Mouse (Mus musculus) forebrain, embryonic 16.5 days (tissue): ENCODE measurements at regions not wholly inside any gene's neighbourhood (a gene's known extent, or its start where the extent isn't known, plus 50 kb on each side); places are given as distances from the start of the nearest gene placed in this dataset.

Experiments used
- ATAC-seq: fragments of 200-750 bp; cut with Nextera tagmentation; 2 replicates; pipeline ENCODE4 v1.8.0; 2017; ENCODE audit warnings: mild to moderate bottlenecking, moderate library complexity
- H3K27ac ChIP-seq: fragments of 300-500 bp; sonication (generic); 2 replicates; pipeline ENCODE4 v1.5.1; 2014; ENCODE audit warnings: low read length, control low read depth
- H3K27me3 ChIP-seq: fragments of 300-500 bp; sonication (generic); replicated peaks from 2 replicates; pipeline ENCODE4 v1.6.1; 2014; ENCODE audit warnings: low read length; ENCODE audit not compliant: control insufficient read depth, insufficient read depth
- H3K36me3 ChIP-seq: fragments of 300-500 bp; sonication (generic); 2 replicates; pipeline ENCODE4 v1.6.1; 2014; ENCODE audit not compliant: control insufficient read depth, insufficient read depth
- H3K4me1 ChIP-seq: fragments of 300-500 bp; sonication (generic); replicated peaks from 2 replicates; pipeline ENCODE4 v1.6.1; 2014; ENCODE audit warnings: low read length; ENCODE audit not compliant: control insufficient read depth, insufficient read depth
- H3K4me2 ChIP-seq: fragments of 300-500 bp; sonication (generic); 2 replicates; pipeline ENCODE4 v1.6.1; 2014; ENCODE audit warnings: mild to moderate bottlenecking, low read length, control low read depth
- H3K4me3 ChIP-seq: fragments of 300-500 bp; sonication (generic); replicated peaks from 2 replicates; pipeline ENCODE4 v1.5.1; 2014; ENCODE audit warnings: mild to moderate bottlenecking, low read length, control low read depth
- H3K9ac ChIP-seq: fragments of 300-500 bp; sonication (generic); replicated peaks from 2 replicates; pipeline ENCODE4 v1.6.1; 2014; ENCODE audit warnings: low read depth, low read length, control low read depth
- H3K9me3 ChIP-seq: fragments of 300-500 bp; sonication (generic); 2 replicates; pipeline ENCODE4 v1.6.1; 2016; ENCODE audit warnings: low read length; ENCODE audit not compliant: control insufficient read depth
- WGBS: fragments of 180-500 bp; shearing (Covaris S2); extraction: QIAGEN DNeasy Blood & Tissue Kit; methylation state at CpG from one replicate; pipeline ENCODE4 v1.1.7; 2014; 5-methylcytosine and 5-hydroxymethylcytosine counted together

GRCm38 (mm10) chr2:159598080-159598479 is 735.9 kb downstream of the Gm826 start:
- H3K4me3 ChIP-seq, result no peak overlapping the region
- no peaks in the 10 kb centered on the region for H3K4me1 ChIP-seq
- ATAC-seq, result no peak
- H3K27ac ChIP-seq, result no peak overlapping the region
- H3K27me3 ChIP-seq, result no peaks in the 10 kb centered on the region
- 75% methylated on average over 3 of the region's 3 CpGs for WGBS
- H3K9me3 ChIP-seq, result no peaks in the 10 kb centered on the region
- no peak overlapping the region for H3K4me2 ChIP-seq
- no peaks in the 10 kb centered on the region for H3K36me3 ChIP-seq
- H3K9ac ChIP-seq, result no peak overlapping the region

GRCm38 (mm10) chr2:159607191-159607590 is 726.8 kb downstream of the Gm826 start:
- Histone ChIP-seq H3K27ac (no peak overlapping the region), H3K27me3 (no peaks in the 10 kb centered on the region), H3K4me2 (no peak overlapping the region), H3K36me3 (no peaks in the 10 kb centered on the region), H3K4me3 (no peak overlapping the region), H3K4me1 (no peaks in the 10 kb centered on the region), H3K9me3 (no peaks in the 10 kb centered on the region), H3K9ac (no peak overlapping the region)
- no peak for ATAC-seq
- 40% methylated on average over 3 of the region's 3 CpGs for WGBS

GRCm38 (mm10) chr2:159610451-159610850 is 723.5 kb downstream of the Gm826 start:
- no peaks in the 10 kb centered on the region for H3K9me3 ChIP-seq
- H3K4me1 ChIP-seq, result no peaks in the 10 kb centered on the region
- no peaks in the 10 kb centered on the region for H3K36me3 ChIP-seq
- H3K4me2 ChIP-seq, result no peak overlapping the region
- 88% methylated on average over 4 of the region's 4 CpGs for whole genome bisulfite sequencing
- H3K9ac ChIP-seq, result no peak overlapping the region
- no peaks in the 10 kb centered on the region for H3K27me3 ChIP-seq
- H3K4me3 ChIP-seq, result no peak overlapping the region
- ATAC-seq, result no peak
- H3K27ac ChIP-seq, result no peak overlapping the region

- H3K36me3 ChIP-seq, result no peaks in the 10 kb centered on the region
- no peak overlapping the region for H3K27ac ChIP-seq
- no peak for ATAC-seq
- H3K9me3 ChIP-seq, result no peaks in the 10 kb centered on the region
- H3K9ac ChIP-seq, result no peak overlapping the region
- H3K27me3 ChIP-seq, result no peaks in the 10 kb centered on the region
- WGBS, result 82% methylated on average over 4 of the region's 4 CpGs
- no peaks in the 10 kb centered on the region for H3K4me1 ChIP-seq
- no peak overlapping the region for H3K4me3 ChIP-seq
- no peak overlapping the region for H3K4me2 ChIP-seq
Observed at GRCm38 (mm10) chr2:159616685-159617084, 717.3 kb downstream of the Gm826 start.

GRCm38 (mm10) chr2:159621261-159621660 is 712.7 kb downstream of the Gm826 start:
- no peaks in the 10 kb centered on the region for H3K36me3 ChIP-seq
- no peak overlapping the region for H3K4me2 ChIP-seq
- whole genome bisulfite sequencing, result 92% methylated on average over 6 of the region's 6 CpGs
- no peak for ATAC-seq
- no peak overlapping the region for H3K27ac ChIP-seq
- no peaks in the 10 kb centered on the region for H3K27me3 ChIP-seq
- H3K4me3 ChIP-seq, result no peak overlapping the region
- no peak overlapping the region for H3K9ac ChIP-seq
- H3K4me1 ChIP-seq, result no peaks in the 10 kb centered on the region
- no peaks in the 10 kb centered on the region for H3K9me3 ChIP-seq

GRCm38 (mm10) chr2:159622141-159622669 is 711.8 kb downstream of the Gm826 start:
- WGBS, result 54% methylated on average over 5 of the region's 5 CpGs
- Histone ChIP-seq H3K27me3 (no peaks in the 10 kb centered on the region), H3K4me1 (no peaks in the 10 kb centered on the region), H3K9me3 (no peaks in the 10 kb centered on the region), H3K4me2 (no peak overlapping the region), H3K9ac (no peak overlapping the region), H3K27ac (no peak overlapping the region), H3K36me3 (no peaks in the 10 kb centered on the region), H3K4me3 (no peak overlapping the region)
- no peak for ATAC-seq

GRCm38 (mm10) chr2:159625306-159625705 is 708.7 kb downstream of the Gm826 start:
- Histone ChIP-seq H3K4me1 (no peaks in the 10 kb centered on the region), H3K27ac (no peak overlapping the region), H3K9me3 (no peaks in the 10 kb centered on the region), H3K27me3 (no peaks in the 10 kb centered on the region), H3K9ac (no peak overlapping the region), H3K36me3 (no peaks in the 10 kb centered on the region), H3K4me2 (no peak overlapping the region), H3K4me3 (no peak overlapping the region)
- 63% methylated on average over 1 of the region's 1 CpGs for WGBS
- ATAC-seq, result no peak

- no peak for ATAC-seq
- H3K9me3 ChIP-seq, result no peaks in the 10 kb centered on the region
- H3K9ac ChIP-seq, result no peak overlapping the region
- no peak overlapping the region for H3K4me2 ChIP-seq
- no peak overlapping the region for H3K4me3 ChIP-seq
- no peak overlapping the region for H3K27ac ChIP-seq
- WGBS, result 62% methylated on average over 4 of the region's 4 CpGs
- H3K36me3 ChIP-seq, result no peaks in the 10 kb centered on the region
- no peaks in the 10 kb centered on the region for H3K4me1 ChIP-seq
- no peaks in the 10 kb centered on the region for H3K27me3 ChIP-seq
Observed at GRCm38 (mm10) chr2:159645861-159646260, 688.1 kb downstream of the Gm826 start.

- Histone ChIP-seq H3K4me1 (no peaks in the 10 kb centered on the region), H3K36me3 (no peaks in the 10 kb centered on the region), H3K4me3 (no peak overlapping the region), H3K9me3 (no peaks in the 10 kb centered on the region), H3K4me2 (no peak overlapping the region), H3K27ac (no peak overlapping the region), H3K9ac (no peak overlapping the region), H3K27me3 (no peaks in the 10 kb centered on the region)
- ATAC-seq, result no peak
- WGBS, result 92% methylated on average over 2 of the region's 2 CpGs
Observed at GRCm38 (mm10) chr2:159646595-159646994, 687.4 kb downstream of the Gm826 start.

GRCm38 (mm10) chr2:159652243-159652642 is 681.7 kb downstream of the Gm826 start:
- H3K27me3 ChIP-seq, result no peaks in the 10 kb centered on the region
- no peak overlapping the region for H3K4me3 ChIP-seq
- H3K9me3 ChIP-seq, result no peaks in the 10 kb centered on the region
- no peak for ATAC-seq
- H3K4me1 ChIP-seq, result no peaks in the 10 kb centered on the region
- no peak overlapping the region for H3K27ac ChIP-seq
- H3K9ac ChIP-seq, result no peak overlapping the region
- H3K4me2 ChIP-seq, result no peak overlapping the region
- 90% methylated on average over 3 of the region's 3 CpGs for WGBS
- H3K36me3 ChIP-seq, result no peaks in the 10 kb centered on the region
